ENCODE assay signal across 8 mouse cellular contexts in genomic region chr2:121170980-121171742, GRCm38 (mm10). TPM values are rescaled to one million over a fixed set of nuclear protein-coding genes. Genes with fewer than 3 reads are reported as not detected.
DNase-seq lines count a peak whose midpoint lies in the region; ATAC-seq and TF ChIP-seq lines count a peak whose summit lies in the region.

Zscan29 (minus strand) TSS chr2:121171125.

- DNase-seq in A20 (ENCODE audit: low read depth, low spot score): peak; percentile 93
- peak; percentile 73 for DNase-seq in liver, adult 2 months (ENCODE audit: extremely low read depth, low read depth, low spot score)
- peak; percentile 92 for DNase-seq in splenic B cell, adult 2 months (ENCODE audit: low read depth, low spot score)

- peak within 1 kb of the TSS; percentile 93 for H3K9ac ChIP-seq in heart, embryonic 11.5 days (ENCODE audit: low read depth, low read length)
- H3K9ac ChIP-seq in kidney, embryonic 16.5 days (replicated peaks; ENCODE audit: low read length): peak within 1 kb of the TSS; percentile 77
- peak within 1 kb of the TSS; percentile 84 for H3K9ac ChIP-seq in liver, adult 2 months (ENCODE audit: low read depth, low read length)

- H3K27ac ChIP-seq in bone marrow macrophage, adult 2 months (ENCODE audit: insufficient read depth, low read depth, low read length): peak within 1 kb of the TSS; percentile 80
- peak within 1 kb of the TSS; percentile 74 for H3K27ac ChIP-seq in embryonic fibroblast, embryonic 13.5 days (ENCODE audit: insufficient read depth, low read length)
- H3K27ac ChIP-seq in heart, embryonic 11.5 days (ENCODE audit: low read depth, low read length): peak within 1 kb of the TSS; percentile 76
- H3K27ac ChIP-seq in kidney, embryonic 16.5 days (ENCODE audit: low read length): peak within 1 kb of the TSS; percentile 94
- peak within 1 kb of the TSS; percentile 86 for H3K27ac ChIP-seq in liver, adult 2 months (replicated peaks; ENCODE audit: insufficient read depth, low read depth, low read length)

- H3K27me3 ChIP-seq in heart, embryonic 11.5 days (ENCODE audit: control insufficient read depth, insufficient read depth, low read length): no peaks in the 10 kb centered on the region
- H3K27me3 ChIP-seq in kidney, embryonic 16.5 days (ENCODE audit: insufficient read depth, low read length): no peaks in the 10 kb centered on the region
- H3K27me3 ChIP-seq in liver, adult 2 months (ENCODE audit: control insufficient read depth, insufficient read depth, low read length): no peaks in the 10 kb centered on the region
- H3K27me3 ChIP-seq in myocyte (ENCODE audit: control insufficient read depth, insufficient read depth, insufficient read length): no peaks in the 10 kb centered on the region
- no peaks in the 10 kb centered on the region for H3K27me3 ChIP-seq in splenic B cell, adult 2 months (ENCODE audit: control insufficient read depth, insufficient read depth, low read length, poor library complexity, severe bottlenecking)

- H3ac ChIP-seq in myocyte (ENCODE audit: control insufficient read depth, insufficient read length): peak within 1 kb of the TSS; percentile 81

- WGBS in heart, embryonic 11.5 days (ENCODE audit: insufficient replicate concordance): under 1% methylated on average over 63 of the region's 66 CpGs
- WGBS in kidney, embryonic 16.5 days: under 1% methylated on average over 65 of the region's 66 CpGs
- under 1% methylated on average over 66 of the region's 66 CpGs for WGBS in liver, adult 2 months

- no peak for TF ChIP-seq POLR2A in bone marrow macrophage, adult 2 months (IDR thresholded peaks at IDR 0.05; ENCODE audit: borderline replicate concordance, low read depth, low read length)
- TF ChIP-seq POLR2A in embryonic fibroblast, embryonic 13.5 days (IDR thresholded peaks at IDR 0.05; ENCODE audit: low read depth, low read length): peak; percentile 92
- peak; percentile 80 for TF ChIP-seq POLR2A in liver, adult 2 months (IDR thresholded peaks at IDR 0.05; ENCODE audit: extremely low read depth, insufficient read depth, low read length)
- peak; percentile 71 for TF ChIP-seq POLR2A in myocyte (IDR thresholded peaks at IDR 0.05; ENCODE audit: insufficient read length, low read depth)

- peaks cover 13% of the 10 kb centered on the region for H3K4me1 ChIP-seq in bone marrow macrophage, adult 2 months (ENCODE audit: control insufficient read depth, insufficient read depth, low read length)
- no peaks in the 10 kb centered on the region; the same call in 1 of the 2 replicates for H3K4me1 ChIP-seq in embryonic fibroblast, embryonic 13.5 days (ENCODE audit: control insufficient read depth, insufficient read depth, low read length)
- peaks cover 15% of the 10 kb centered on the region for H3K4me1 ChIP-seq in heart, embryonic 11.5 days (ENCODE audit: control insufficient read depth, insufficient read depth, low read length)
- H3K4me1 ChIP-seq in kidney, embryonic 16.5 days (ENCODE audit: insufficient read depth, low read length): peaks cover 20% of the 10 kb centered on the region
- H3K4me1 ChIP-seq in liver, adult 2 months (ENCODE audit: control insufficient read depth, insufficient read depth, low read length): peaks cover 10% of the 10 kb centered on the region

- H3K36me3 ChIP-seq in heart, embryonic 11.5 days (ENCODE audit: control insufficient read depth, insufficient read depth, low read length): no peaks in the 10 kb centered on the region; the same call in 1 of the 2 replicates
- peaks cover 15% of the 10 kb centered on the region for H3K36me3 ChIP-seq in kidney, embryonic 16.5 days (ENCODE audit: insufficient read depth, low read length)
- H3K36me3 ChIP-seq in liver, adult 2 months (ENCODE audit: control insufficient read depth, insufficient read depth, low read length): peaks cover 23% of the 10 kb centered on the region
- H3K36me3 ChIP-seq in myocyte (ENCODE audit: control insufficient read depth, insufficient read depth): peaks cover 10% of the 10 kb centered on the region
- peaks cover 5% of the 10 kb centered on the region; the same call in 1 of the 2 replicates for H3K36me3 ChIP-seq in splenic B cell, adult 2 months (ENCODE audit: control insufficient read depth, insufficient read depth, low read length, poor library complexity, severe bottlenecking)

- no peaks in the 10 kb centered on the region; the same call in 1 of the 2 replicates for H3K79me2 ChIP-seq in liver, adult 2 months (ENCODE audit: control insufficient read depth, insufficient read depth, low read length)
- H3K79me2 ChIP-seq in myocyte (ENCODE audit: control insufficient read depth, insufficient read depth): peaks cover 16% of the 10 kb centered on the region

- H3K9me3 ChIP-seq in heart, embryonic 11.5 days (replicated peaks; ENCODE audit: control insufficient read depth, low read length): no peaks in the 10 kb centered on the region
- no peaks in the 10 kb centered on the region for H3K9me3 ChIP-seq in kidney, embryonic 16.5 days (ENCODE audit: low read length)

- no peak for TF ChIP-seq CTCF in bone marrow macrophage, adult 2 months (IDR thresholded peaks at IDR 0.05; ENCODE audit: low read depth, low read length)
- TF ChIP-seq CTCF in embryonic fibroblast, embryonic 13.5 days (IDR thresholded peaks at IDR 0.05; ENCODE audit: borderline replicate concordance, insufficient read depth, low read length): 0 out of 2 replicates have a peak, but pooled peaks have one; percentile 2
- TF ChIP-seq CTCF in liver, adult 2 months (IDR thresholded peaks at IDR 0.05; ENCODE audit: low read depth, low read length): no peak

- peak; percentile 96 for ATAC-seq in heart, embryonic 11.5 days (replicated peaks; ENCODE audit: insufficient number of reproducible peaks, low FRiP score, low TSS enrichment)
- peak; percentile 96 for ATAC-seq in kidney, embryonic 16.5 days (ENCODE audit: low FRiP score, low TSS enrichment)

- H3K4me3 ChIP-seq in bone marrow macrophage, adult 2 months (ENCODE audit: insufficient read depth, low read length): peak within 1 kb of the TSS; percentile 71
- H3K4me3 ChIP-seq in embryonic fibroblast, embryonic 13.5 days (ENCODE audit: insufficient read depth, low read length): peak within 1 kb of the TSS; percentile 89
- H3K4me3 ChIP-seq in heart, embryonic 11.5 days (ENCODE audit: low read depth, low read length): peak within 1 kb of the TSS; percentile 97
- peak within 1 kb of the TSS; percentile 56 for H3K4me3 ChIP-seq in kidney, embryonic 16.5 days (ENCODE audit: low read length)
- H3K4me3 ChIP-seq in liver, adult 2 months (ENCODE audit: insufficient read depth, low read depth, low read length): peak within 1 kb of the TSS; percentile 85
- peak within 1 kb of the TSS; percentile 96 for H3K4me3 ChIP-seq in myocyte

- H3K4me2 ChIP-seq in heart, embryonic 11.5 days: peak within 1 kb of the TSS; percentile 96
- peak within 1 kb of the TSS; percentile 96 for H3K4me2 ChIP-seq in kidney, embryonic 16.5 days (replicated peaks; ENCODE audit: low read depth, low read length)
- H3K4me2 ChIP-seq in myocyte (ENCODE audit: low read depth): peak within 1 kb of the TSS; percentile 95

TF ChIP-seq in myocyte, 11 proteins besides CTCF, POLR2A, EP300 and RAD21:
- TF ChIP-seq E2F4 (IDR thresholded peaks at IDR 0.05; ENCODE audit: insufficient read depth) (peak; percentile 39), SRF (IDR thresholded peaks at IDR 0.05; ENCODE audit: control insufficient read depth, insufficient read length, low read depth) (no peak), POLR2AphosphoS2 (IDR thresholded peaks at IDR 0.05; ENCODE audit: insufficient read length, low read depth) (peak; percentile 72), USF1 (IDR thresholded peaks at IDR 0.05; ENCODE audit: low read depth) (no peak), MAX (IDR thresholded peaks at IDR 0.05; ENCODE audit: low read depth) (no peak)

RNA-seq across cellular contexts. Expression of gene Zscan29, which starts in this region (rescaled TPM):
- 27.5 and 28.5 TPM in 2 replicates for polyA plus RNA-seq in bone marrow macrophage, adult 2 months (2012; ENCODE audit: insufficient read depth, insufficient read length, missing spikeins)
- 10.3 and 10.8 TPM in 2 replicates for polyA plus RNA-seq in embryonic fibroblast, embryonic 13.5 days (2011; ENCODE audit: insufficient read length, low read depth, missing spikeins)
- polyA plus RNA-seq in heart, embryonic 11.5 days (2014; fragmentation: Nextera tagmentation; extraction: Ambion mirVana): 6.3 and 8.2 TPM in 2 replicates
- polyA plus RNA-seq in kidney, embryonic 16.5 days (2015; fragmentation: Nextera tagmentation; extraction: Ambion mirVana): 12.1 and 15.6 TPM in 2 replicates
- 5.4 and 5.9 TPM in 2 replicates for total RNA-seq in liver, adult 2 months (2014; rRNA removed)
- 2.0 and 2.8 TPM in 2 replicates for polyA plus RNA-seq in liver, adult 2 months (2012; rRNA removed)
- 3.2 TPM for polyA plus RNA-seq in myocyte (2012; fragmentation: generic; extraction: Trizol)

Comparison
In these comparisons a context has a peak if more than half of its experiments do, and no peak if none do; other contexts are left out.
1. Peak in every context shown above with its lines: DNase-seq, ATAC-seq, H3K4me3 ChIP-seq and H3K27ac ChIP-seq.